Mouse (Mus musculus): Measurements from ENCODE around the gene Lnp1. TPM values are rescaled to one million over a fixed set of nuclear protein-coding genes. Genes with fewer than 3 reads are reported as not detected.

Lnp1 gene
- polyA plus RNA-seq, 1 experiment from 2014 or later, result not detected

GRCm38 (mm10) chr16:56884811-56885210 lies 43.0 kb downstream of the Lnp1 start:
- H3K27ac ChIP-seq, result no peak overlapping the region
- H3K9me3 ChIP-seq, result no peaks in the 10 kb centered on the region
- H3K9ac ChIP-seq, result no peak overlapping the region
- H3K4me3 ChIP-seq, result no peak overlapping the region
- ATAC-seq (ENCODE audit: low FRiP score, low read depth), result no peak
- H3K27me3 ChIP-seq (replicated peaks), result no peaks in the 10 kb centered on the region
- no peaks in the 10 kb centered on the region for H3K36me3 ChIP-seq
- no peak overlapping the region for H3K4me2 ChIP-seq (replicated peaks)
- peaks cover 5% of the 10 kb centered on the region; the same call in 1 of the 2 replicates for H3K4me1 ChIP-seq
- WGBS, result 93% methylated on average over 6 of the region's 6 CpGs

GRCm38 (mm10) chr16:56873410-56873809 lies 54.5 kb downstream of the Lnp1 start:
- Histone ChIP-seq H3K4me2 (replicated peaks) (no peak overlapping the region), H3K27ac (no peak overlapping the region)
- WGBS, result 63% methylated on average over 2 of the region's 2 CpGs

GRCm38 (mm10) chr16:56870458-56870857 lies 57.4 kb downstream of the Lnp1 start:
- H3K4me2 ChIP-seq (replicated peaks), result no peak overlapping the region
- no peaks in the 10 kb centered on the region for H3K27me3 ChIP-seq (replicated peaks)
- WGBS, result 84% methylated on average over 3 of the region's 3 CpGs
- H3K9ac ChIP-seq, result no peak overlapping the region
- H3K27ac ChIP-seq, result no peak overlapping the region
- no peaks in the 10 kb centered on the region for H3K9me3 ChIP-seq
- no peaks in the 10 kb centered on the region for H3K4me1 ChIP-seq
- H3K36me3 ChIP-seq, result no peaks in the 10 kb centered on the region
- no peak for ATAC-seq (ENCODE audit: low FRiP score, low read depth)
- H3K4me3 ChIP-seq, result no peak overlapping the region

More at GRCm38 (mm10) chr16:56873410-56873809, 54.5 kb downstream of the Lnp1 start:
- Histone ChIP-seq H3K4me1 (no peaks in the 10 kb centered on the region), H3K36me3 (no peaks in the 10 kb centered on the region), H3K4me3 (no peak overlapping the region), H3K27me3 (replicated peaks) (no peaks in the 10 kb centered on the region), H3K9me3 (no peaks in the 10 kb centered on the region), H3K9ac (no peak overlapping the region)
- ATAC-seq (ENCODE audit: low FRiP score, low read depth), result no peak

GRCm38 (mm10) chr16:56868361-56868760 lies 59.5 kb downstream of the Lnp1 start:
- H3K27ac ChIP-seq, result no peak overlapping the region
- WGBS, result 82% methylated on average over 5 of the region's 5 CpGs
- no peak overlapping the region for H3K9ac ChIP-seq
- no peak overlapping the region for H3K4me2 ChIP-seq (replicated peaks)
- H3K4me3 ChIP-seq, result no peak overlapping the region
- no peaks in the 10 kb centered on the region for H3K4me1 ChIP-seq
- no peaks in the 10 kb centered on the region for H3K27me3 ChIP-seq (replicated peaks)
- H3K36me3 ChIP-seq, result no peaks in the 10 kb centered on the region
- H3K9me3 ChIP-seq, result no peaks in the 10 kb centered on the region
- ATAC-seq (ENCODE audit: low FRiP score, low read depth), result no peak

- H3K27me3 ChIP-seq (replicated peaks), result no peaks in the 10 kb centered on the region
- H3K27ac ChIP-seq, result no peak overlapping the region
- 82% methylated on average over 4 of the region's 4 CpGs for WGBS
- no peak overlapping the region for H3K9ac ChIP-seq
- H3K4me2 ChIP-seq (replicated peaks), result no peak overlapping the region
- no peaks in the 10 kb centered on the region for H3K36me3 ChIP-seq
- ATAC-seq (ENCODE audit: low FRiP score, low read depth), result no peak
- H3K4me3 ChIP-seq, result no peak overlapping the region
- no peaks in the 10 kb centered on the region for H3K9me3 ChIP-seq
- no peaks in the 10 kb centered on the region for H3K4me1 ChIP-seq
These were observed 60.3 kb downstream of the Lnp1 start for GRCm38 (mm10) chr16:56867591-56867990.

Other genes starting within 250 kb of the Lnp1 start
- gene Tfg, start 210.6 kb downstream of the Lnp1 start, polyA plus RNA-seq (2016; fragmentation: Nextera tagmentation; extraction: Ambion mirVana), result 153 and 172 TPM in 2 replicates
- gene Adgrg7, start 132.2 kb downstream of the Lnp1 start, polyA plus RNA-seq (2016; fragmentation: Nextera tagmentation; extraction: Ambion mirVana), result 0.06 and 0.08 TPM in 2 replicates
- 5.8 and 7.6 TPM in 2 replicates for gene Tmem45a, start 41.9 kb downstream of the Lnp1 start, polyA plus RNA-seq (2016; fragmentation: Nextera tagmentation; extraction: Ambion mirVana)
- not detected in 2 replicates for gene Tmem45a2, start 143.3 kb upstream of the Lnp1 start, polyA plus RNA-seq (2016; fragmentation: Nextera tagmentation; extraction: Ambion mirVana)
- gene Tomm70a, start 193.6 kb upstream of the Lnp1 start, polyA plus RNA-seq (2016; fragmentation: Nextera tagmentation; extraction: Ambion mirVana), result 65.1 and 71.1 TPM in 2 replicates
- 38.1 and 41.6 TPM in 2 replicates for gene Nit2, start 239.3 kb upstream of the Lnp1 start, polyA plus RNA-seq (2016; fragmentation: Nextera tagmentation; extraction: Ambion mirVana)

Measured in neural tube, embryonic 12.5 days (tissue).